Mouse (Mus musculus): ENCODE results near the gene Cdh22. TPM values are rescaled to one million over a fixed set of nuclear protein-coding genes. Genes with fewer than 3 reads are reported as not detected.

Gene Cdh22
- not detected for total RNA-seq (2023)

GRCm38 (mm10) chr2:165234613-165235291 lies at the start of gene Cdh22:
Gene Cdh22, minus strand, starts transcription at chr2:165234853.

GRCm38 (mm10) chr2:165090650-165091049 lies 144.0 kb downstream of the Cdh22 start, which contains the start of gene 1700025C18Rik:
Gene 1700025C18Rik, minus strand, starts transcription at chr2:165090750.

Other genes with a start within 250 kb of the Cdh22 start
- gene Ncoa5, start 200.0 kb downstream of the Cdh22 start, total RNA-seq (2023) = 10 to 100 TPM; 53.3 to 58.1 TPM
- gene Cd40, start 179.2 kb downstream of the Cdh22 start, total RNA-seq (2023) = 100 to 1,000 TPM; 200 to 238 TPM
- gene 1700025C18Rik, start 144.1 kb downstream of the Cdh22 start, total RNA-seq (2023) = not detected
- gene Slc35c2, start 53.0 kb upstream of the Cdh22 start, total RNA-seq (2023) = 10 to 100 TPM; 66.9 to 77.8 TPM
- gene Elmo2, start 91.6 kb upstream of the Cdh22 start, total RNA-seq (2023) = 10 to 100 TPM; 35.1 to 35.6 TPM
- not detected for gene Zfp663, start 133.9 kb upstream of the Cdh22 start, total RNA-seq (2023)
- not detected for gene Zfp334, start 153.4 kb upstream of the Cdh22 start, total RNA-seq (2023)
- not detected for gene Ocstamp, start 165.6 kb upstream of the Cdh22 start, total RNA-seq (2023)
- not detected for gene Slc13a3, start 238.4 kb upstream of the Cdh22 start, total RNA-seq (2023)

Measured in B cell, adult 67 days (primary cell).